9 mouse cellular contexts compared by ENCODE assay signal in genomic region chr17:83732166-83732629, GRCm38 (mm10). TPM values are rescaled to one million over a fixed set of nuclear protein-coding genes. Genes with fewer than 3 reads are reported as not detected.
DNase-seq lines count a peak whose midpoint lies in the region; ATAC-seq and TF ChIP-seq lines count a peak whose summit lies in the region.
"Had no signal": no experiment of that assay in that cellular context is flagged by ENCODE, and none has a peak within 500 bp of the region (broad histone marks: within the 10 kb centered on the region; RNA-seq: fewer than 3 reads in every experiment).

No protein-coding gene starts in this region.

- no peaks in the 10 kb centered on the region for H3K36me3 ChIP-seq in ES-Bruce4 (ENCODE audit: control insufficient read depth, insufficient read depth, low read length, poor library complexity, severe bottlenecking)
- H3K36me3 ChIP-seq in liver, embryonic 12.5 days = peaks cover 20% of the 10 kb centered on the region
- H3K36me3 ChIP-seq: neural tube, embryonic 13.5 days had no signal

- TF ChIP-seq CTCF in ES-Bruce4 (IDR thresholded peaks at IDR 0.05; ENCODE audit: low read depth, low read length) = no peak

- H3K4me3 ChIP-seq in ES-Bruce4 (ENCODE audit: low read depth, low read length) = peak overlapping the region; percentile 13; the same call in 1 of the 2 replicates
- H3K4me3 ChIP-seq in liver, embryonic 12.5 days = peak overlapping the region; percentile 37
- H3K4me3 ChIP-seq: neural tube, embryonic 13.5 days had no signal

- peaks cover 8% of the 10 kb centered on the region for H3K4me1 ChIP-seq in ES-Bruce4 (ENCODE audit: control insufficient read depth, insufficient read depth, low read length)
- H3K4me1 ChIP-seq in liver, embryonic 12.5 days = peaks cover 78% of the 10 kb centered on the region

- ATAC-seq in liver, embryonic 12.5 days = peak; percentile 69

- no peak for TF ChIP-seq EP300 in ES-Bruce4 (IDR thresholded peaks at IDR 0.05; ENCODE audit: insufficient read depth, low read depth, low read length)

- peak overlapping the region; percentile 2; the same call in 1 of the 2 replicates for H3K9ac ChIP-seq in ES-Bruce4 (ENCODE audit: low read depth, poor library complexity, severe bottlenecking)
- H3K9ac ChIP-seq in liver, embryonic 12.5 days = peak overlapping the region; percentile 59
- H3K9ac ChIP-seq: neural tube, embryonic 13.5 days had no signal

- intact Hi-C loops in heart, postnatal 25 days (cut with DNase I) = loop anchor here (2.0 to 5.0 kb wide), 3 partner anchors 87 to 460 kb away; no protein-coding TSS in a partner anchor

- DNase-seq in embryo, embryonic 10 days (ENCODE audit: low spot score) = peak; percentile 44
- no peak for DNase-seq in embryo, embryonic 9.5 days (ENCODE audit: extremely low spot score)
- DNase-seq in embryo, embryonic 10.5 days (ENCODE audit: low spot score) = peak; percentile 24
- DNase-seq in heart, postnatal 25 days (ENCODE audit: low spot score) = peak; percentile 22
- peak; percentile 29 to 56 for DNase-seq in right cerebral cortex, postnatal 36 days (ENCODE audit: low spot score in 2 of 2)
- DNase-seq in ovary, postnatal 10 days (ENCODE audit: low spot score) = no peak

- WGBS in liver, embryonic 12.5 days (ENCODE audit: insufficient replicate concordance) = 9% methylated on average over 10 of the region's 10 CpGs

- peak overlapping the region; percentile 49 for H3K27ac ChIP-seq in ES-Bruce4 (ENCODE audit: insufficient read depth, low read length)
- peak overlapping the region; percentile 87 for H3K27ac ChIP-seq in liver, embryonic 12.5 days
- H3K27ac ChIP-seq: neural tube, embryonic 13.5 days had no signal

- no peak for TF ChIP-seq POLR2A in ES-Bruce4 (IDR thresholded peaks at IDR 0.05; ENCODE audit: insufficient read depth, low read length)

- H3K9me3 ChIP-seq in ES-Bruce4 (replicated peaks; ENCODE audit: control insufficient read depth, insufficient read depth, low read length, poor library complexity, severe bottlenecking) = no peaks in the 10 kb centered on the region
- H3K9me3 ChIP-seq in liver, embryonic 12.5 days (replicated peaks) = no peaks in the 10 kb centered on the region
- H3K9me3 ChIP-seq: neural tube, embryonic 13.5 days had no signal

- no peaks in the 10 kb centered on the region for H3K27me3 ChIP-seq in ES-Bruce4 (ENCODE audit: control insufficient read depth, insufficient read depth, low read length, poor library complexity, severe bottlenecking)
- H3K27me3 ChIP-seq in liver, embryonic 12.5 days (replicated peaks) = no peaks in the 10 kb centered on the region
- H3K27me3 ChIP-seq: neural tube, embryonic 13.5 days had no signal

- peak overlapping the region; percentile 59 for H3K4me2 ChIP-seq in liver, embryonic 12.5 days
- H3K4me2 ChIP-seq: neural tube, embryonic 13.5 days had no signal

RNA-seq across cellular contexts. Expression of gene Mta3, which starts 26.2 kb away (rescaled TPM):
- 162 and 164 TPM in 2 replicates for polyA plus RNA-seq in ES-Bruce4 (2011; ENCODE audit: insufficient read depth, insufficient read length, low read depth, missing spikeins)
- total RNA-seq in heart, postnatal 25 days (2021) = 10 to 100 TPM; 20.7 to 20.9 TPM
- polyA plus RNA-seq in liver, embryonic 12.5 days (2016; fragmentation: Nextera tagmentation; extraction: Ambion mirVana) = 60.2 and 66.4 TPM in 2 replicates

Comparison
In these comparisons a context has a peak if more than half of its experiments do, and no peak if none do; other contexts are left out.
1. DNase-seq: peak in embryo, embryonic 10 days (single experiment), embryo, embryonic 10.5 days (single experiment), heart, postnatal 25 days (single experiment) and right cerebral cortex, postnatal 36 days (2 of 2); none in embryo, embryonic 9.5 days (single experiment) and ovary, postnatal 10 days (single experiment).